Mouse (Mus musculus): Measurements from ENCODE around the gene Dpysl5.

Gene Dpysl5

DNA sequence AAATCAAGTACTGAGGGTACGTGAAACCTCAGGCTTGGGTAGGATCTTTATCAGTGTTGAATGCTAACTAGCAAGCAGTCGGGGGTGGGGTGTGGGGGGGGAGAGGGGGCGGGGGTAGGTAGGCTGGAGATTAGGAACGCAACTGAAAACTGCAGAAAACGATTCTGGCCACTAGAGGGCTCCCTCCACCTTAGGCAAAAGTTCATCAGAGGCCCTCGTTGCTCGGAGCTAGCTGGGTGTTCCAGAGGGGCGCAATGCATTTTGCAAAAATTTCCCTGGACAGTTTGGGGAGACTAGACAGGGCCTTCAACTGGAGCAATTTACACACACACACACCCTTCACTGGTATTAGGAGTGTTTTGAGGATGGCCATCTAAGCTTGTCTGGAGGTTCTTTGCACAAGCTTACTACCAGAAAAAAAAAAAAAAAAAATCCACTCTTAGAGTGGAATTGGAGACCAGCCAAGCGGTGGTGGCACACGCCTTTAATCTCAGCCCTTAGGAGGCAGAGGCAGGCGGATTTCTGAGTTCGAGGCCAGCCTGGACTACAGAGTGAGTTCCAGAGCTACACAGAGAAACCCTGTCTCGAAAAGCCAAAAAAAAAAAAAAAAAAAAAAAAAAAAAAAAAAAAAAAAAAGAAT lies 1.5 kb upstream of the Dpysl5 start:
- DNase-seq (ENCODE audit: low spot score) = no peak

- DNase-seq (ENCODE audit: low spot score) = no peak
These were observed 878 bp upstream of the Dpysl5 start for GRCm38 (mm10) chr5:30710486-30710885.

GRCm38 (mm10) chr5:30712002-30712390 lies 632 bp downstream of the Dpysl5 start:
- no peak for DNase-seq (ENCODE audit: low spot score)

- no peak for DNase-seq (ENCODE audit: low spot score)
These were observed 1.3 kb downstream of the Dpysl5 start for GRCm38 (mm10) chr5:30712441-30713298.

DNA sequence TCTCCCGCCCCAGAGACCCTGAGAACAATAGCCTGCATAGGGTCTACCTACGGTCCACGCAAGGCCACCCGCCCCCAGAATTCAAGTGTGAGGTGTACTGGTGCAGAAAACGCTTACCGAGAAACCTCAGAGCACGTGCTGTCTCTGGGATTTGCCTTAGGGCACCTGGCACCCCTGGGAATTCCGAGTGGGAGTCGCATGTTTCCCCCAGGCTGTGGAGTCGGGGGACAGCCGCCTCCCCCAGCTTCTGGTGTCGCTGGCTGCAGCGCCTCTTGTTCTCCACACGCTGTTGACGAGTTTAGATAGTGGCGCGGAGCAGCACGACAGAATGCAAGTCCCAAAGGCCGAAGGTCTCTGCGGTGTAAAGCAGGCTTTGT lies 1.9 kb downstream of the Dpysl5 start:
- no peak for DNase-seq (ENCODE audit: low spot score)

- DNase-seq (ENCODE audit: low spot score) = no peak
These were observed 2.3 kb downstream of the Dpysl5 start for GRCm38 (mm10) chr5:30713691-30714090.

DNA sequence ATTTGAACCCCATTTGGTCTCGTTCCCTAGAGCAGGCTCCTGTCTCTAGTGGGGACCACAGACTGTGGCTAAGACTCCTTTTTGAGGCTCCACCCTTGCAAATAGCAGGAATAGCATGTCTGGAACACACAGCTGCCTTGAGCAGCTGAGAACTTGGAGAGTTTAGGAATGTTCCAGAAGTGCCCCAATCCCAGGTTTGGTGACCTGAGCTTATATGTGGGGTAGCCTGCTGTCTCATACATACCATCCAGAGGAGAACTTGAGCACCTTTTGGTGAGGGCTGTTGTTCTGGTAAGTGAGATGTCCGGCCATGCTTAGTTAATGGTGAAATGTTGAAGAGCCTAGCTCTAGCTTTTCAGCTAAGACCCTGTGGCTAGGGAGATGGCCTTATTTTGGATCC lies 4.9 kb downstream of the Dpysl5 start:
- no peak for DNase-seq (ENCODE audit: low spot score)

DNA sequence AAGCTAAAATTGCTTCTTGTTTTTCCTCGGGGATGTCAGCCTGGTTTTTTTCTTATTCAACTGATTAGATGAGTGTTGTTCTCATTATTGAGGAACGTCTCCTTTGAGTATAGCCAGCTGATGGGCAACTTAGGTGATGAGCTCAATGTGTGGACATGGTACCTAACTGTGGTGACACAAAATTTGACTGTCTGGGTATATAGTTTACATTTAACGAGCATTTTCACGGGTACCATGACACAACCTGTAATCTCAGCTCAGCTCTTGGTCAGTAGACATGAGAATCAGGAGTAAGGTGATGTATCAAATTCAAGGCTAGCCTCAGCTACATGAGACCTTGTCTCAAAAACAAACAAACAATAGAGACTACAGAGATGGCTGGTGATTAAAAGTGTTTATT lies 6.1 kb downstream of the Dpysl5 start:
- DNase-seq (ENCODE audit: low spot score) = no peak

GRCm38 (mm10) chr5:30717991-30718703 lies 6.8 kb downstream of the Dpysl5 start:
- DNase-seq (ENCODE audit: low spot score) = no peak

GRCm38 (mm10) chr5:30721935-30722334 lies 10.6 kb downstream of the Dpysl5 start:
- DNase-seq (ENCODE audit: low spot score) = no peak

DNA sequence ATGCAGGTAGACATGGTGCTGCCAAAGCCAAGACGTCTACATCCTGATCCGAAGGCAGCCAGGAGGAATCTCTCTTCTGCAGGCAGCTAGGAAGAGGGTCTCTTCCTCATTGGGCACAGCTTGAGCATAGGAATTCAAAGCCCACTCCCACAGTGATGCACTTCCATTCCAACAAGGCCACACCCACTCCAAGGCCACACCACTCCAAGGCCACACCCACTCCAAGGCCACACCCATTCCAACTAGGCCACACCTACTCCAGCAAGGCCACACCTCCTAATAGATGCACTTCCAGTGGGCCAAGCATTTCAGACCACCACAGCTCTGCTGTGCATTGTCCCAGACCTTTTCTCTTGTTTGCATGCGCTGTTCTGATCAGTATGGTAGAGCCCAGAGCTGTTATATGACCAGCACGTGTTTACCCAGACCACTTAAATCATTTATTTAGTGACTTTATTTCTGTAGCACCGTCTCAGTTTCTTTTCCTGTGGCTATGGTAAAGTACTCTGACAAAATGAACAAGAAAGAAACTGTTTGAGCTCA lies 14.9 kb downstream of the Dpysl5 start:
- DNase-seq (ENCODE audit: low spot score) = no peak

DNA sequence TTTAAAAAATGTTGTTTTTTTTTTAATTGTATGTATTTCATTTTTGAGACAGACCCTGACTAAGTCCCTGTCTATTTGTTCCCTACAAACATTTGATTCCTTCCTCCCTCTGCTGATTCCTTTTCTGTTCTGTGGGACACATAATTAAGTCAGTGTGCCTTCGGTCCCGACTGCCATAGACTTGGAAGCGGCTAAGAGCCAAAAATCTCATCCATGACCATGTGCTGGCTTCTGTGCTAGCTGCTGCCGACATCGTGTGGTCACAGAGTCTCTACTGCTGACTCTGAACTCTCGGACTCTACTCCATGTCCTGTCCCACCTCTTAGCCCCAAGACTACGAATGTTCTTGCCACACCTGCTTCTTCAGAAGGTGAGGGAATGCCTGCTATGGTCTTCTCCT lies 21.1 kb downstream of the Dpysl5 start:
- no peak for DNase-seq (ENCODE audit: low spot score)

DNA sequence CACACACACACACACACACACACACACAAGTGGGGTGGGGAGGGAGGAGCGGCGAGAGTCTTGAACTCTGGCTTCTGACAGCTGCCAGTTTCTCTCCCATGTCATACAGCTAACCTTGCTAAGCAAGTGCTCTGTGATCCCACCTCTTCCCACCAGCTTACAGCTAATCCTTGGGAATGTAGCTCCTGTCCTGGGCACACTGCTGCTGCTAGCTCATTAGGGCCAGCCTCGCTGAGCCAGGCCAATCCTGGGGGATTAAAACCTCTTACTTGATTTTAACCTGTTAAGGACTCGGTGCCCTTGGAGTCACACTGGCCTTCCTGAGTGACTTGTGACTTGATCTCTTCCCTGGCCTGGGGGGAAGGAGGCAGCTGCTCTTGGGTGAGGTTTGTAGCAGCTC lies 23.3 kb downstream of the Dpysl5 start:
- no peak for DNase-seq (ENCODE audit: low spot score)

GRCm38 (mm10) chr5:30738127-30738828 lies 26.9 kb downstream of the Dpysl5 start:
- DNase-seq (ENCODE audit: low spot score) = no peak

GRCm38 (mm10) chr5:30739595-30739994 lies 28.2 kb downstream of the Dpysl5 start:
- DNase-seq (ENCODE audit: low spot score) = no peak

DNA sequence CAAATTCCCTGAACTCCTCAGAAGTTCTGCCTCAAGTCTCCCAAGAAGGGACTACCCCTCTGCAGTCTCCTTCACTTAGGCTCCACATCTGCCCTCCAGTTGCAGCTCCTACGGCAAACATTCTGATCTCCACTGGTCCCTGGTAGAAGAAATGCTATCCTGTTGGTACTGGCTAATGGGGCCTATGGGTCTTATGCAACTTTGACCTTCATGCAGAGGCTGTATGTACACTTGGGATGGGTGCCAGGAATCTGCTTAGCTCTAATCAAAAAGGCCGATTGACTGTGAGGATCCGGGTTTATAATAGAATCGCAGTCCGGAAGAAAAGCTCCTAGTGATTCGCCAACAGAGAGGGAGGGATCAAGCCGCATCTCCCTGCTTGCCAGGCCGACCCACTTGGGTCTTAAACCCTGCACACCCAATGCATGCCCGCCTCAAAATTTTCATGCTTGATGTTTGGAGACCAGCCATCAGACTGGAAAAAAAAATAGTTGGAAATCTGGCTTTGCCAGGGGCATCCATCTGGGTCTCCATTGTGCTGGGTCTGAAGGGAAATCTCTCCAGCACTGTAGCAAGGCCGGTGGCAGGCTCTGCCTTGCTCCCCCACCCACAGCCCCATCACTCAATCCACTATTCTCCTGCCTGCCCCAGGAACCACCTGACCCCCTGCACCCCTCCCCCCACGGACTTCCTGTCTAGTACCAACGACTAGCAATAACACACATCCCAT lies 38.4 kb downstream of the Dpysl5 start:
- no peak for DNase-seq (ENCODE audit: low spot score)

- DNase-seq (ENCODE audit: low spot score) = no peak
These were observed 39.7 kb downstream of the Dpysl5 start for GRCm38 (mm10) chr5:30751071-30751470.

DNA sequence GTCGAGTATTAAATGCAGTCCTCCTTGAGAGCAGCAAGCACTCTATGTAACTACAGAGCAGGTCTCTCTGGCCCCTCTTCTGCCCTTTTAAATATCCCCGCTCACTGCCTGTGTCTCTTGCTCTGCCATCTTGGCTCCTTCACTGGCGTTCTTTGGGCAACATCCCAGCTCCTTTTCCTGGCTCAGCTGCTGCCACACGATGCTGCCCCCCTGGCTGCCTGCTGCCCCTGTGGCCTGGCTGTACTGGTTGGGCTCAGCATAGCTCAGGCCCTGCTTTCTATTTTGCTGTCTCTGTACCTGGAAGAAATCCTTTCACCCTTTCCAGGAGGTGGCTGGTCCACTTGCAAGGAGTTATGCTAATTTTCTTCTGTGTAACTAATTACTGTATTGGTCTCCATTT lies 41.8 kb downstream of the Dpysl5 start:
- no peak for DNase-seq (ENCODE audit: low spot score)

DNA sequence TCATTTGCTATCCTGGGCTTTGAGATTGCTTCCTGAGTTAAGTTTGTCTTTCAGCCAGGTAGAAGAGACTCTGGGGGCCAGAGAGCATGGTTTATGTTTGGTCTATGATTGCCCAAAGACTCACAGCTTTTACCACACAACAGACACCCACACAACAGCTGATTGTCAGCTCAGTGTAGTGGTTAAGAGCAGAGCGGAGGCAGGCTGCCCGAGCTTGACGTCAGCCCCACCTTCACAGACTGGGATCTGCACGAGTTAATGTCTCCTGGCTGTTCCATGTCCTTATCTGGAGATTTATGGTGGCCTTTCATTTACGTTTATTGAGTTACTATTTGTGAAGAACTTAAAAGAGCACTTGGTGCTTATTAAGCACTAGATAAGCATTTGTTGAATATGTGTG lies 43.9 kb downstream of the Dpysl5 start:
- DNase-seq (ENCODE audit: low spot score) = no peak

DNA sequence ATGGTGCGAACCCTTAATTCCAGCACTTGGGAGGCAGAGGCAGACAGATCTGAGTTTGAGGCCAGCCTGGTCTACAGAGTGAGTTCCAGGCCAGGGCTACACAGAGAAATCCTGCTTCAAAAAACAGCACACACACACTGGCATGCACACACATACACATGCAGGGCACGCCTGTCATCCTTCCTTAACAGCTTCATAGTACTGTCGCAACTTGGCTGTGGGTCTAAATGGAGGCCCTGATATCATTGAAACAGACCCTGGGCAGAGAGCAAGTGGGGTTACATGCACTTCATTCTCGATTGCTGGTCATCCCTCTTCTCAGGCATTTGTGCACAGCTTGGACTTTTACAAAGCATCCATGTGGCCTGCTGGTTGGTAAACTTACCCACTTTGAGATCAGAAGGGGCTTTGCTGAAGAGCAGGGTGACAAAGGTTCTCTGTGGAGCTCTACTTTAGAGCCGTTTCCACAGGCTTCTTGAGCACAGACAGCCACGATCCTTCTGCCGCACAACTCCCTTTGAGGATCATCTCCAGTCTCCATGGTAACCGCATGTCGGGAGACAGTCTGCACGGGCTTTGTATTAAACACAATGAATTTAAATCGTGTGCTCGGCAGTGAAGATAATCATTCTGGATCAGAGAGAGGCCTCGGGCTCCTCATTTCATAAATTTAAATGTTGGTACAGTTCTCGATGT lies 51.6 kb downstream of the Dpysl5 start:
- no peak for DNase-seq (ENCODE audit: low spot score)

DNA sequence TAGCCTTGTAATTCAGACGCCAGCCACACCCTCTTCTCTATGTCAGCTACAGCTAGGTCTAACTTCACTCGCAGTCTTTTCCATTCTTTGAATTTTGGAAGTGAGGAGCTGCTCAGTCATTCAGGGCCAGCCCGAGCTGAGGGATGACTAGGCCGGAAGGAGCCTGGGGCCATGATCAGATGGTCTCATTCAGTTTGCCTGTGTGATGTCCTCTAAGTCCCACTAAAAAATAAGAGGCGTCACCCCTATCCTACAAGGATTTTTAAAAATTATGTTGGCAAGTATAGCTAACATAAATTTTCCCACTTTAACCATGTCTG lies 52.1 kb downstream of the Dpysl5 start:
- DNase-seq (ENCODE audit: low spot score) = no peak

Data from urinary bladder, postnatal 10 days (tissue).